Mouse (Mus musculus) embryonic facial prominence, embryonic 15.5 days (tissue): ENCODE data around the gene Bhlhe23. TPM values are rescaled to one million over a fixed set of nuclear protein-coding genes. Genes with fewer than 3 reads are reported as not detected.
A peak's percentile ranks its signal among the peaks of the same experiment; 100 is the strongest.

Source experiments
- ATAC-seq: fragments of 200-750 bp; cut with Nextera tagmentation; 2 replicates; pipeline ENCODE4 v1.8.0; 2017; ENCODE audit warnings: low read depth, moderate TSS enrichment; ENCODE audit not compliant: insufficient number of reproducible peaks, low FRiP score, low TSS enrichment
- H3K27ac ChIP-seq: fragments of 300-500 bp; sonication (generic); replicated peaks from 2 replicates; pipeline ENCODE4 v1.5.1; 2015; ENCODE audit warnings: mild to moderate bottlenecking, inconsistent platforms
- H3K27me3 ChIP-seq: fragments of 300-500 bp; sonication (generic); 2 replicates; pipeline ENCODE4 v1.6.1; 2015; ENCODE audit warnings: inconsistent platforms
- H3K36me3 ChIP-seq: fragments of 300-500 bp; sonication (generic); 2 replicates; pipeline ENCODE4 v1.6.1; 2015; ENCODE audit warnings: mild to moderate bottlenecking, inconsistent platforms
- H3K4me1 ChIP-seq: fragments of 300-500 bp; sonication (generic); 2 replicates; pipeline ENCODE4 v1.6.1; 2015; ENCODE audit warnings: inconsistent platforms
- H3K4me2 ChIP-seq: fragments of 300-500 bp; sonication (generic); replicated peaks from 2 replicates; pipeline ENCODE4 v1.6.1; 2015; ENCODE audit warnings: mild to moderate bottlenecking, inconsistent platforms
- H3K4me3 ChIP-seq: fragments of 300-500 bp; sonication (generic); replicated peaks from 2 replicates; pipeline ENCODE4 v1.5.1; 2015; ENCODE audit warnings: mild to moderate bottlenecking, inconsistent platforms
- H3K9ac ChIP-seq: fragments of 300-500 bp; sonication (generic); 2 replicates; pipeline ENCODE4 v1.6.1; 2015; ENCODE audit warnings: inconsistent platforms
- H3K9me3 ChIP-seq: fragments of 300-500 bp; sonication (generic); replicated peaks from 2 replicates; pipeline ENCODE4 v1.6.1; 2016; ENCODE audit warnings: inconsistent platforms
- WGBS: fragments of 180-500 bp; shearing (Covaris S2); methylation state at CpG from one replicate; pipeline ENCODE4 v1.1.7; 2015; 5-methylcytosine and 5-hydroxymethylcytosine counted together
- polyA plus RNA-seq: library from polyadenylated mRNA; unstranded; fragments of >200 nt; fragmentation: Nextera tagmentation; extraction: Ambion mirVana; gene quantifications from 2 replicates; pipeline ENCODE4 v1.2.1, GENCODE M21; 2015

Gene Bhlhe23
- polyA plus RNA-seq, 1 experiment from 2014 or later: not detected

- peaks cover 17% of the 10 kb centered on the region; the same call in 1 of the 2 replicates for H3K4me1 ChIP-seq
- ATAC-seq: peak; percentile 55; the same call in 1 of the 2 replicates
- H3K9ac ChIP-seq: no peak within 1 kb of the TSS
- H3K27ac ChIP-seq: no peak within 1 kb of the TSS
- peak within 1 kb of the TSS; percentile 21 for H3K4me3 ChIP-seq
- no peaks in the 10 kb centered on the region for H3K9me3 ChIP-seq
- WGBS: 5% methylated on average over 18 of the region's 18 CpGs
- H3K27me3 ChIP-seq: no peaks in the 10 kb centered on the region
- peak within 1 kb of the TSS; percentile 42 for H3K4me2 ChIP-seq
- H3K36me3 ChIP-seq: peaks cover 38% of the 10 kb centered on the region
Measured at GRCm38 (mm10) chr2:180724585-180725413, 51.9 kb downstream of the Bhlhe23 start, which contains the start of gene Slc17a9. TSS of gene Slc17a9 (plus strand) at chr2:180725263.

Other genes starting within 250 kb of the Bhlhe23 start
- 28.5 and 29.6 TPM in 2 replicates for gene Mrgbp, start 195.6 kb downstream of the Bhlhe23 start, polyA plus RNA-seq
- gene Ogfr, start 187.7 kb downstream of the Bhlhe23 start, polyA plus RNA-seq: 62.1 and 62.9 TPM in 2 replicates
- 137 and 216 TPM in 2 replicates for gene Col9a3, start 179.1 kb downstream of the Bhlhe23 start, polyA plus RNA-seq
- 0.24 and 0.42 TPM in 2 replicates for gene Tcfl5, start 134.2 kb downstream of the Bhlhe23 start, polyA plus RNA-seq
- gene Dido1, start 66.9 kb downstream of the Bhlhe23 start, polyA plus RNA-seq: 28.1 and 28.6 TPM in 2 replicates
- 69.1 and 70.4 TPM in 2 replicates for gene Gid8, start 66.8 kb downstream of the Bhlhe23 start, polyA plus RNA-seq
- gene Slc17a9, start 51.6 kb downstream of the Bhlhe23 start, polyA plus RNA-seq: 3.3 and 3.7 TPM in 2 replicates
- gene Ythdf1, start 144.0 kb upstream of the Bhlhe23 start, polyA plus RNA-seq: 57.9 and 59.7 TPM in 2 replicates
- not detected in 2 replicates for gene Birc7, start 152.1 kb upstream of the Bhlhe23 start, polyA plus RNA-seq
- gene Nkain4, start 177.8 kb upstream of the Bhlhe23 start, polyA plus RNA-seq: 12.9 and 17.6 TPM in 2 replicates
- gene Arfgap1, start 190.3 kb upstream of the Bhlhe23 start, polyA plus RNA-seq: 135 and 144 TPM in 2 replicates
- gene Col20a1, start 209.6 kb upstream of the Bhlhe23 start, polyA plus RNA-seq: 3.3 and 3.5 TPM in 2 replicates